8 mouse cellular contexts compared by ENCODE assay signal in genomic region chr10:98742822-98743605, GRCm38 (mm10).
DNase-seq lines count a peak whose midpoint lies in the region; ATAC-seq lines count a peak whose summit lies in the region.

No protein-coding gene starts in this region.

- ATAC-seq in frontal cortex, adult (ENCODE audit: low TSS enrichment), result peak; percentile 92
- no peak for ATAC-seq in erythroblast, adult 5-6 weeks (replicated peaks; ENCODE audit: low FRiP score, poor library complexity, severe bottlenecking)
- no peak for ATAC-seq in activated CD4-positive, CD25-positive, alpha-beta regulatory T cell, adult 4 months

- peak; percentile 29 to 33 for DNase-seq in heart, postnatal 10 days
- no peak for DNase-seq in heart, adult 8-10 months (ENCODE audit: low spot score)
- DNase-seq in adrenal gland, postnatal 10 days, result peak; percentile 54
- DNase-seq in left cerebral cortex, postnatal 36 days (ENCODE audit: low spot score in 2 of 2), result peak; percentile 48 to 63
- DNase-seq in thymus, postnatal 0 days (ENCODE audit: low spot score), result no peak

- intact Hi-C loops in heart, postnatal 10 days (cut with DNase I), result no loop called here
- intact Hi-C loops in left cerebral cortex, postnatal 36 days (cut with DNase I), result no loop called here

Comparison
In these comparisons a context has a peak if more than half of its experiments do, and no peak if none do; other contexts are left out.
1. DNase-seq: peak in heart, postnatal 10 days (2 of 2), adrenal gland, postnatal 10 days (single experiment) and left cerebral cortex, postnatal 36 days (2 of 2); none in heart, adult 8-10 months (single experiment) and thymus, postnatal 0 days (single experiment).